Mouse (Mus musculus) heart, adult 2 months (tissue): ENCODE measurements around the gene Dnajb5.

Experiments used
- CTCF ChIP-seq: fragments of 200-600 bp; IDR thresholded peaks from 2 replicates; pipeline ENCODE4 v1.8.1; 2022; ENCODE audit warnings: antibody characterized with exemption, mild to moderate bottlenecking, moderate library complexity
- POLR2A ChIP-seq: fragments of 200-500 bp; IDR thresholded peaks from 2 replicates; pipeline ENCODE4 v1.6.1; 2011; ENCODE audit warnings: mild to moderate bottlenecking, low read depth, low read length, control low read depth; ENCODE audit not compliant: insufficient read depth

- TF ChIP-seq CTCF (no peak), POLR2A (no peak)
Observed at GRCm38 (mm10) chr4:42922461-42922860, 27.2 kb upstream of the Dnajb5 start.
